Mouse (Mus musculus): ENCODE measurements around the gene Tmem253. TPM values are rescaled to one million over a fixed set of nuclear protein-coding genes. Genes with fewer than 3 reads are reported as not detected.

The Tmem253 gene
- polyA plus RNA-seq, 1 experiment from 2014 or later, result 0.39 TPM

- no peak for ATAC-seq
- WGBS (ENCODE audit: insufficient replicate concordance), result 62% methylated on average over 26 of the region's 26 CpGs
- H3K4me3 ChIP-seq, result no peak overlapping the region
- H3K9ac ChIP-seq, result no peak overlapping the region
- H3K27ac ChIP-seq, result no peak overlapping the region
- H3K9me3 ChIP-seq (replicated peaks), result no peaks in the 10 kb centered on the region
- peaks cover 14% of the 10 kb centered on the region; the same call in 1 of the 2 replicates for H3K27me3 ChIP-seq (replicated peaks)
- peaks cover 48% of the 10 kb centered on the region for H3K36me3 ChIP-seq
- H3K4me1 ChIP-seq, result peaks cover 38% of the 10 kb centered on the region
- peak overlapping the region; percentile 34 for H3K4me2 ChIP-seq
Measured at GRCm38 (mm10) chr14:52009361-52009760, 6.1 kb upstream of the Tmem253 start.

- 76% methylated on average over 6 of the region's 6 CpGs for WGBS (ENCODE audit: insufficient replicate concordance)
- no peak for ATAC-seq
- peaks cover 14% of the 10 kb centered on the region; the same call in 1 of the 2 replicates for H3K27me3 ChIP-seq (replicated peaks)
- H3K9me3 ChIP-seq (replicated peaks), result no peaks in the 10 kb centered on the region
- H3K4me3 ChIP-seq, result no peak overlapping the region
- H3K36me3 ChIP-seq, result peaks cover 44% of the 10 kb centered on the region
- H3K4me1 ChIP-seq, result peaks cover 42% of the 10 kb centered on the region
- 0 out of 2 replicates have a peak overlapping the region, but pooled peaks have one; percentile 10 for H3K4me2 ChIP-seq
- no peak overlapping the region for H3K27ac ChIP-seq
- H3K9ac ChIP-seq, result no peak overlapping the region
Measured at GRCm38 (mm10) chr14:52009841-52010240, 5.6 kb upstream of the Tmem253 start.

GRCm38 (mm10) chr14:52010446-52011111 is 4.9 kb upstream of the Tmem253 start:
- peaks cover 50% of the 10 kb centered on the region for H3K4me1 ChIP-seq
- ATAC-seq, result no peak
- peak overlapping the region; percentile 10; the same call in 1 of the 2 replicates for H3K4me2 ChIP-seq
- H3K9ac ChIP-seq, result no peak overlapping the region
- H3K27ac ChIP-seq, result no peak overlapping the region
- H3K36me3 ChIP-seq, result peaks cover 36% of the 10 kb centered on the region
- no peak overlapping the region for H3K4me3 ChIP-seq
- H3K27me3 ChIP-seq (replicated peaks), result peaks cover 14% of the 10 kb centered on the region; the same call in 1 of the 2 replicates
- WGBS (ENCODE audit: insufficient replicate concordance), result 37% methylated on average over 9 of the region's 9 CpGs
- H3K9me3 ChIP-seq (replicated peaks), result no peaks in the 10 kb centered on the region

GRCm38 (mm10) chr14:52011683-52012082 is 3.8 kb upstream of the Tmem253 start:
- ATAC-seq, result no peak

GRCm38 (mm10) chr14:52012085-52012484 is 3.4 kb upstream of the Tmem253 start:
- peaks cover 65% of the 10 kb centered on the region for H3K4me1 ChIP-seq
- H3K4me2 ChIP-seq, result no peak overlapping the region
- no peak overlapping the region for H3K9ac ChIP-seq
- H3K4me3 ChIP-seq, result no peak overlapping the region
- peaks cover 14% of the 10 kb centered on the region; the same call in 1 of the 2 replicates for H3K27me3 ChIP-seq (replicated peaks)
- WGBS (ENCODE audit: insufficient replicate concordance), result 80% methylated on average over 4 of the region's 4 CpGs
- H3K36me3 ChIP-seq, result peaks cover 21% of the 10 kb centered on the region
- no peaks in the 10 kb centered on the region for H3K9me3 ChIP-seq (replicated peaks)
- H3K27ac ChIP-seq, result no peak overlapping the region
- ATAC-seq, result no peak

More at GRCm38 (mm10) chr14:52011683-52012082, 3.8 kb upstream of the Tmem253 start:
- Histone ChIP-seq H3K9ac (no peak overlapping the region), H3K36me3 (peaks cover 25% of the 10 kb centered on the region), H3K9me3 (replicated peaks) (no peaks in the 10 kb centered on the region), H3K4me2 (no peak overlapping the region), H3K27me3 (replicated peaks) (peaks cover 14% of the 10 kb centered on the region; the same call in 1 of the 2 replicates), H3K4me3 (no peak overlapping the region), H3K27ac (no peak overlapping the region), H3K4me1 (peaks cover 61% of the 10 kb centered on the region)
- 55% methylated on average over 1 of the region's 1 CpGs for WGBS (ENCODE audit: insufficient replicate concordance)

- peaks cover 68% of the 10 kb centered on the region for H3K4me1 ChIP-seq
- H3K36me3 ChIP-seq, result peaks cover 17% of the 10 kb centered on the region
- H3K9ac ChIP-seq, result no peak overlapping the region
- 73% methylated on average over 5 of the region's 5 CpGs for WGBS (ENCODE audit: insufficient replicate concordance)
- H3K4me2 ChIP-seq, result no peak overlapping the region
- no peak overlapping the region for H3K4me3 ChIP-seq
- ATAC-seq, result no peak
- H3K27me3 ChIP-seq (replicated peaks), result peaks cover 14% of the 10 kb centered on the region; the same call in 1 of the 2 replicates
- no peak overlapping the region for H3K27ac ChIP-seq
- no peaks in the 10 kb centered on the region for H3K9me3 ChIP-seq (replicated peaks)
Measured at GRCm38 (mm10) chr14:52012553-52012952, 2.9 kb upstream of the Tmem253 start.

- H3K4me1 ChIP-seq, result peaks cover 73% of the 10 kb centered on the region
- 0 out of 2 replicates have a peak overlapping the region, but pooled peaks have one; percentile 76 for H3K4me3 ChIP-seq
- H3K9ac ChIP-seq, result peak overlapping the region; percentile 84; the same call in 1 of the 2 replicates
- no peaks in the 10 kb centered on the region for H3K9me3 ChIP-seq (replicated peaks)
- H3K36me3 ChIP-seq, result peaks cover 20% of the 10 kb centered on the region
- H3K4me2 ChIP-seq, result peak overlapping the region; percentile 89
- H3K27ac ChIP-seq, result peak overlapping the region; percentile 81; the same call in 1 of the 2 replicates
- no peak for ATAC-seq
- peaks cover 14% of the 10 kb centered on the region; the same call in 1 of the 2 replicates for H3K27me3 ChIP-seq (replicated peaks)
- WGBS (ENCODE audit: insufficient replicate concordance), result 70% methylated on average over 8 of the region's 8 CpGs
Measured at GRCm38 (mm10) chr14:52013021-52013610, 2.3 kb upstream of the Tmem253 start.

- Histone ChIP-seq H3K4me1 (peaks cover 73% of the 10 kb centered on the region), H3K36me3 (peaks cover 13% of the 10 kb centered on the region), H3K4me3 (peak overlapping the region; percentile 76), H3K4me2 (peak overlapping the region; percentile 89), H3K27ac (peak overlapping the region; percentile 81), H3K9me3 (replicated peaks) (no peaks in the 10 kb centered on the region), H3K9ac (peak overlapping the region; percentile 84), H3K27me3 (replicated peaks) (peaks cover 14% of the 10 kb centered on the region; the same call in 1 of the 2 replicates)
- peak; percentile 6; the same call in 1 of the 2 replicates for ATAC-seq
- 8% methylated on average over 20 of the region's 24 CpGs for WGBS (ENCODE audit: insufficient replicate concordance)
Measured at GRCm38 (mm10) chr14:52013771-52014219, 1.7 kb upstream of the Tmem253 start.

- ATAC-seq, result peak; percentile 1; the same call in 1 of the 2 replicates
- Histone ChIP-seq H3K9me3 (replicated peaks) (no peaks in the 10 kb centered on the region), H3K4me1 (peaks cover 74% of the 10 kb centered on the region), H3K4me3 (peak overlapping the region; percentile 76), H3K36me3 (peaks cover 8% of the 10 kb centered on the region; the same call in 1 of the 2 replicates), H3K9ac (peak overlapping the region; percentile 84), H3K4me2 (peak overlapping the region; percentile 89), H3K27me3 (replicated peaks) (peaks cover 12% of the 10 kb centered on the region; the same call in 1 of the 2 replicates), H3K27ac (peak overlapping the region; percentile 81)
- 0% methylated on average over 10 of the region's 80 CpGs for WGBS (ENCODE audit: insufficient replicate concordance)
Measured at GRCm38 (mm10) chr14:52014271-52014760, 1.1 kb upstream of the Tmem253 start.

- H3K27ac ChIP-seq, result peak overlapping the region; percentile 81
- H3K4me3 ChIP-seq, result peak overlapping the region; percentile 76
- peak overlapping the region; percentile 89 for H3K4me2 ChIP-seq
- no peaks in the 10 kb centered on the region for H3K9me3 ChIP-seq (replicated peaks)
- peak; percentile 22; the same call in 1 of the 2 replicates for ATAC-seq
- peaks cover 6% of the 10 kb centered on the region; the same call in 1 of the 2 replicates for H3K27me3 ChIP-seq (replicated peaks)
- H3K4me1 ChIP-seq, result peaks cover 69% of the 10 kb centered on the region
- 0 out of 2 replicates have a peak, but pooled peaks cover 5% of the 10 kb centered on the region for H3K36me3 ChIP-seq
- H3K9ac ChIP-seq, result peak overlapping the region; percentile 84
- 1% methylated on average over 16 of the region's 28 CpGs for WGBS (ENCODE audit: insufficient replicate concordance)
Measured at GRCm38 (mm10) chr14:52014761-52015311, 622 bp upstream of the Tmem253 start.

GRCm38 (mm10) chr14:52016625-52017405 is 1.4 kb downstream of the Tmem253 start:
- H3K27ac ChIP-seq, result no peak overlapping the region
- 85% methylated on average over 13 of the region's 13 CpGs for WGBS (ENCODE audit: insufficient replicate concordance)
- ATAC-seq, result no peak
- no peak overlapping the region for H3K4me3 ChIP-seq
- 0 out of 2 replicates have a peak, but pooled peaks cover 5% of the 10 kb centered on the region for H3K36me3 ChIP-seq
- no peak overlapping the region for H3K9ac ChIP-seq
- peaks cover 71% of the 10 kb centered on the region for H3K4me1 ChIP-seq
- H3K27me3 ChIP-seq (replicated peaks), result no peaks in the 10 kb centered on the region
- no peaks in the 10 kb centered on the region for H3K9me3 ChIP-seq (replicated peaks)
- no peak overlapping the region for H3K4me2 ChIP-seq
